Mouse (Mus musculus) 3T3-L1 (cell line): ENCODE results near the gene Map7d2.

Experiments used
- DNase-seq: peaks from one replicate; pipeline ENCODE4 v3.0.0-alpha.2; 2015; ENCODE audit warnings: low read depth, low spot score

Map7d2 gene

DNA sequence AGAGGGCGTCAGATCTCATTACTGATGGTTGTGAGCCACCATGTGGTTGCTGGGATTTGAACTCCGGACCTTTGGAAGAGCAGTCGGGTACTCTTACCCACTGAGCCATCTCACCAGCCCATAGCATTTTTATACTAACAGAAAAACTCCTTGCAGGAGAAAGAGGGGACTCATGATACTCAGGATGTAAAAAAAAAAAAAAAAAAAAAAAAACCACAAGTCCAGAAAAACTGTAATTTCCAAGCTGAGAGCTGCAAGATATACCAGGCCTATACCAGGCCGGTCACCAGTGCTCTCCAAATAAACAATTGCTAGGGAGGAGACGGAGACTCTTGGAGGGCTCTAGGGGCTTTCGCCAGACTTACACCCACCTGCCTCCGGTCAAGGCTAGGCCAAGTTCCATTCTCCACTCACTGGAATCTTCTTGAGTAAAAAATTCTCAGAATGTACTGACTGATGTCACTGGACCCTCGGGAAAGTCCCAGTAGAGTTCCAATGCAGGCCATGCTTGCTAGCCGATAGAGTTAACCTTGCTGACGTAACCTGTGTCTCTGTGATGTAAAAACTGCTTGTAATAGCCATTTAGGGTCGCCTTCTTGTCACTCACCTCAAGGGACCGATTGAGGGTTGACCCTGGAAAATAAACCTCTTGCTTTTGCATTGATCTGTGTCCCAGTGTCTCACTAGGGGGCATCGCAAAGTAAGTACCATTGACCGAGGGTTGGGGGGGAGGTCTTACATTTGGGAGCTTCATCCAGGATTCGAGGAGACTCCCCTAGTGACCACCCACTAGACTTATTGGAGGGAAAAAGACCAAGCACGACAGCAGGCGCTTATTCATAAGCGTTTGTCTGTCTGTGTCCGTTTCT lies 95.7 kb downstream of the Map7d2 start:
- DNase-seq: no peak

DNA sequence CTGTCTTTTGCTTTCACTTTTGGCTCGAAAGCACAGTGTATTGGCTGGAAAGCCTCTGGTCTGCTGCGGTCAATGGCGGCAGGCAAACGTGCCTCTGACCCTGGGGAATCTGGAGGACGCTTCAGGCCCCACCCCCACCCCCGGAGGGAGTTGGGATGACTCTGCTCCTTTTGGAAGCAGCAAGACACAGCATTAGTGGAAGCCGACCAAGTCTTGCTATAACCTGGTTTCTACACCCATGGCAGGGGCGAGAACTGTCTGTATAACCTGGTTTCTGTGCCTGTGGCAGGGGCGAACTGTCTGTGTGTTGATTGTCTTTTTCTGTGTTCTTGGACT lies 96.3 kb downstream of the Map7d2 start:
- no peak for DNase-seq

DNA sequence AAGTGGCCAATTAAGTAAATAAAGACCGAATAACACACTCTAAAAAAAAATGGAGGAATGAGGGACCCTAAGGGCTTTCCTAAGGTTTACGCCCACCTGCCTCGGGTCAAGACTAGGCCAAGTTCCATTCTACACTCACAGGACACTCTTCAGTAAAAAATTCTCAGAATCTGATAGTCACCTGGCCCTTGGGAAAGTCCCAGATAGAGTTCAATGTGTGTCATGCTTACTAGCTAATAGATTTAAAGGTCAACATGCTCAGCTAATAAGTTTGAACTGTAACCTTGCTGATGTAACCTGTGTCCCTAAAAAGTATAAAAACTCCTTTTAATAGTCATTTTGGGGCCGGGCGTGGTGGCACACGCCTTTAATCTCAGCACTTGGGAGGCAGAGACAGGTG lies 101.2 kb downstream of the Map7d2 start:
- DNase-seq: no peak

DNA sequence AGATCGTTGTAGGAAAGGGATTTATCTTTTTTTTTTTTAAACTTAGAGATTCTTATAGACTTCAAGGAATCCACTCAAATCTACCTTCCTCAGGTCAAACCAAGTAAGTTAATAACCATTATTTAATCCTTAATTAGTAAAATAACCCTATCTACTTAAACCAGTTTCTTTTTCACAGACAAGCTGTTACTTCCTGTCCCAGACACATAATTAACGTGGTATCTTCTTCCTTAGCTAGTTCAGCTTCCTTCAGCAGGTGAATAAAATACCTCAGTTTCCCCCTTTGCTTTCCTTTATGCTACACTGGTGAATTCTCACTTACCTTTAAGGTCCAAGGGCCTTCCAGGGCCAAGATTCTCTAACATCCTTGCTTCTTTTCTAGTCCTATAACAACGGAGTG lies 107.4 kb downstream of the Map7d2 start:
- no peak for DNase-seq

DNA sequence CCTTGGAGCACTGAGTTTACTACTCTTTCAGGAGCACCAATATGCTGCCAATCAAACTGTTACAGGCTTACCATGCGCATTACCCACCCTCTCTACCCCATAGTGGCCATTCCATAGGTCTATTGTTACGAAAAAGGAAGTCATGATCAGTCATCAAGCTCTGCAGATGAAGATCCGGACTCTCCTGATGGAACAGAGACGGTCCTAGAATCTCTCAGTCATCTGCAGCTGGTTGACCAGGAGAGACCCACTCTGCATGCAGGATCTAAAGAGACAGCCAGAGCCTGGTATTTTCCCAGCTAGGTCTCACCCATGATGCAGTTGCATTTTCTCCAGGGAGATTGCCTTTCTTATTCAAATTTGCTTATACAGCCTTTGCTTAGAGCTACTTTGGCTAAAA lies 108.3 kb downstream of the Map7d2 start:
- DNase-seq: no peak

DNA sequence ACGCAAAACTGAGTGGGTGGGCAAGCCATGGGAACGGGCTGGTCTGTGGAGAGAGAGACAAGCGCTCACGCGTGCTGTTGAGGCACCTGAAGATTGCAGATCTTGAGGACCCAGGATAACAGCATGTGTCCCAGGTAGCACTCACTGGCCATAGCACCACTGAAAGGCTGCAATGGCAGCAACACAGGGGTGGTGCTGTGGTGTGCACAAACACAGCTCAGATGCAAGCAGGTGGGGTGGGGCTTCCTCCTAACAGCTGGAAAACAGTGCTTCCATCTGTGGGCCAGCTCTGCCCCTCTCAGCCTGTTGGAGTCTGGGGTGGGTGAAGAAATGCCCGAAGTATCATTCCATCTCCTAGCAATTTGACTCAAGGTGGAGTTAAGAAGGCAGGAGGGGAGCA lies 112.0 kb downstream of the Map7d2 start, which contains the start of gene Bclaf3:
TSS of gene Bclaf3 (plus strand) at position 301 of the 400 bp plus-strand sequence.
- DNase-seq: no peak

DNA sequence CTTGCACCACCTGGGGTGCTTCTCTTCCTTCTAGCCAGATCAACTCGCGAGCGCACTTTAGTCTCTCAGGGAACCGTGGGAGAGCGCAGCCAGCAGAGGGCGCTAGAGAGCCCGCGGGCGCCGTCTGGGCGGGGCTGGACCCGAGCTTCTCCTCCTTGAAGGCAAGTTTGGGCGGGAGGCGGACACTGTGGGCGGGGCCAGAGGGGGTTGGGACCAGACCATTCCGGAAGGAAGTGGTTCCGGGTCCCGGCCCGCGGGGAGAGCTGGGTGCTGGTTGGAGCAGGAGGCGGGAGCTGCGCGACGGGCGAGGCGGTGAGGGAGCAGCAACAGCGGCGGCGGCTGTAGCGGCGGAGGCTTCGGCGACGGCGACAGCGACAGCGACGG lies 118.0 kb downstream of the Map7d2 start:
- peak; percentile 95 for DNase-seq

DNA sequence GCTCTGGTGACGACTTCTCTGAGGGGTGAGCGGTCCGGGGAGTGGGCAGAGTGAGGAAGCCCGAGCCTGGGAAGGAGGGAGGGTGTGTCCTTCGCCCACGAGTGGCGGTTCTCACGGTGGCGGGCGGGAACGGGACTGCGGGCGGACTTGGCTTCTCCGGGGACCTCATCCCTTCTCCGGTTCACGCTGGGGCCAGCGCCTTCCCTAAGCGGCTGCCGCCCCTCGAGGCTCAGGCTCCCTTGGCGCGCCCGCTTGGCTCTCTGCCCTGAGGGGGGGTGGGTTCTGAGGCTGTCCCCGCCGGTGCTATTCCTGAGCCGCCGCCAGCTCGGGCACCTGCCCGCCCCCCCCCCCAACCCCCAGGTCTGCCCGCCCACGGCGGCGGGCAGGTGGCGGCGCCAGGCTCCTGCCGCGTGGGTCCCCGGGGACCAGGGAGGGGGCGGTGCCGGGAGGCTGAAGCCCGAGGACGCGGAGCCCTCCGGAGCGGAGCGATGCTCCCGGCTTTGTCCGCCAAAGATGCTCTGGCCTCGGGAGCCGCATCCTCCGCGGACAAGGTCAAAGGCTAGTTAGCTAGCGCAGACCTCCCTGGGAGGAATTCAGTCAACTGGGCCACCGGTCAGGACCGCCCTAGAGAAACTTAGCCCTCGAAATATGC lies 118.6 kb downstream of the Map7d2 start:
- peak; percentile 42 for DNase-seq

DNA sequence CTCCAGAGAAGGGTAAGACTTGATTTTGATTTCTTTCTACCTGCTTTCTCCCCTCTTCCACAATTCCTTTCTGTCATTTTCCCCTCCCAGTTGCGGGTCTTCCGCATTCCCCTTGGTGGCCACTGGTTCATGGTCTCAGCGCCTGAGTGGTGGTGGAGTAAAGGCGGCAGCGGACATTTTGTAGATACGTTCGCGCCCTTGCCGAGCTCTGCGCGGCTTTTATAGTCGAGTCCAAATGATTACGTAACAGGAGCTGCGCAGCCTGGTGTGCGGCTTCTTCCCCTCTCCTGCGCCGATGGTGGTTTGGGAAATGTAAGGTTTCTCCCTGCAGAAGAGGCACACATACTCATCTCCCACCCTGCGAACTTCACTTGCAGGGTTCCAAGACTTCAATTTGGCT lies 127.6 kb downstream of the Map7d2 start:
- no peak for DNase-seq

DNA sequence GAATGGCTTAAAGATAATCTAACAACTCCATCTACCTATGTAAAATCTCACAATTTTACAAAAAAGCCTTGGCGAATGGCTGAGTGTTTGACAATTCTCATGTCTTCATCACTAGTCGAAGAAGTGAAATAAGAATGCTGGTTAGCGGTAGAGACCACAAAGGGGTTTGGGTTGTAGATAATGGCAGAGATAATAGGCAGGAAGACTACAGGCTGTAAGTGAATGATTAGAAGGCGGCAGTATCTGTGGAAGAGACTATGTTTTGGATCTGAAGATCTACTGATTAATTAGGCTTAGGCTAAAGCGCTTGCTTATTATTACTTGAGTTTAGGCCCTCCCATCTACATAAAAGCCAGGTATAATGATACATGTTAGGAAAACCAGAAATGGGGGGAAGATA lies 132.7 kb downstream of the Map7d2 start:
- no peak for DNase-seq
